Mouse (Mus musculus) monocyte, adult 5-6 weeks (primary cell): ENCODE results near the gene Ccdc174. TPM values are rescaled to one million over a fixed set of nuclear protein-coding genes. Genes with fewer than 3 reads are reported as not detected.

Experiments used
- ATAC-seq: fragments of 153-309, 156-312 bp; replicated peaks from 2 replicates; pipeline ENCODE4 v1.8.0; 2017; ENCODE audit warnings: mild to moderate bottlenecking; ENCODE audit not compliant: low TSS enrichment, insufficient number of reproducible peaks, severe bottlenecking, poor library complexity, low FRiP score
- total RNA-seq: library from RNA; stranded (forward); fragments of 200-1000, 200-491, 200-594 nt; gene quantifications from 3 replicates; pipeline ENCODE4 v1.2.3, GENCODE M21; 2017

Gene Ccdc174
- total RNA-seq = 67.8 to 127 TPM (median 94.6 TPM) in 3 replicates

DNA sequence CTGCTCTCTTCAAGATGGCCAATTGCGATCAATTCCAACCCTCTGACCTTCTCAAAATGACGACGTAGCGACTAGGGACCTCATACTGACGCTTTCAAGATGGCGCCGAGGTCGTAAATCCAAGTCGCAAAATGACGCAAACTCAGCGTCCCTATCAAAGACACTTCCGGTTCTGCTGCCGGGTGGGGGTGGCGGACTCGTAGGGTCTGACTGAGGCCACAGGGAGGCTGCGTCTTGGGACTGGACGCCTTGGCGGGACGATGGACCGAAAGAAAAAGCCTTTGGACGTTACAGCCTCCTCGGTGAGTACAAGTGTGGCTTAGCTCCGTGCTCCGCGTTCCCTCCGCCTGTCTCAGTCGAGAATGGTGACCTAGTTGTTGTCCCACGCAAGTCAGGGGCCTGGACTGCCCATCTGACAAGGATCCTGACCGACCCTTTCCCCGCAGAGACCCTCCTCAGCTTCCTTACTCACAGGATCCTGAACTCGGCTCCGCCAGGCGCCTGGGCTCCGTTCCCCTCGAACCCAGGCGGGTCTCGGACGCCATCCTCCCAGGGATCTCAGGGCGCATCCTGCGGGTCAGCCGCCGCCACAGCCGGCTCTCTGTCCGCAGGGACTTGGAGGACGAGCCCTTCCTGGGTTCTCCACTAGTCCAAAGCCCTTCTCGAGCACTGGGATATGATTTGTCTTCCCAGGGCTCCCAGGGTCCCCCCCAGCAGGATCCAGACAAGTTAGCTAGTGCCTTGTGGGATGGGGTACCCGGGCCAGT lies at the start of gene Ccdc174:
Gene Ccdc174, plus strand, starts transcription at position 169 of the 767 bp plus-strand sequence.
- ATAC-seq = peak; percentile 98

DNA sequence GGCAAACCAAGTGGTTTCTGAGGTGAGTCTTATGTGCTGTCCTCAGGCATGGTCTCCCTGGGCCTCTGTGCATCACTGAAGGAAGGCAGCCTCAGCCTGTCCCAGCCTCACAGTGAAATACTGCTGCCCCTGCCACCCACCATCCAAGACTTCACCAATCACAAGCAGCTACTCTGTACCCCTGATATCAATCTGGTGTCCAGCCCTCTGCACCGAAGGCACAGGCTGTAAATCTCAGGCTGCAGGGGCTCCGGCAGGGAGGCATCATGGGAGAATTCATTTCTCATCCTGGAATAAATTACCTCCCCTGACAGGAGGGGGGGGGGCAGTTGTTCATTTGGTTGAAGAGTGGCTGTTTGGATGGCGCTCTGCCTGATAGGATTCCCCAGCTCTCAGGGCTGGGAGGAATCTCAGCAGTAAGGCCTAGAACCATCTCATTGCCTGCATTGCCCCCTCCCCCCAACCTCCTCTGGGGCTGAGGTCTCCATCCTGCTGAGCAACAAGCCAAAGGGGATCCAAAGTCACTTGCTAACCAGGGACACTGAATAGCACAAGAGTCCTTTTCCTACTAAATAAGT lies 44.9 kb upstream of the Ccdc174 start:
- ATAC-seq = no peak

DNA sequence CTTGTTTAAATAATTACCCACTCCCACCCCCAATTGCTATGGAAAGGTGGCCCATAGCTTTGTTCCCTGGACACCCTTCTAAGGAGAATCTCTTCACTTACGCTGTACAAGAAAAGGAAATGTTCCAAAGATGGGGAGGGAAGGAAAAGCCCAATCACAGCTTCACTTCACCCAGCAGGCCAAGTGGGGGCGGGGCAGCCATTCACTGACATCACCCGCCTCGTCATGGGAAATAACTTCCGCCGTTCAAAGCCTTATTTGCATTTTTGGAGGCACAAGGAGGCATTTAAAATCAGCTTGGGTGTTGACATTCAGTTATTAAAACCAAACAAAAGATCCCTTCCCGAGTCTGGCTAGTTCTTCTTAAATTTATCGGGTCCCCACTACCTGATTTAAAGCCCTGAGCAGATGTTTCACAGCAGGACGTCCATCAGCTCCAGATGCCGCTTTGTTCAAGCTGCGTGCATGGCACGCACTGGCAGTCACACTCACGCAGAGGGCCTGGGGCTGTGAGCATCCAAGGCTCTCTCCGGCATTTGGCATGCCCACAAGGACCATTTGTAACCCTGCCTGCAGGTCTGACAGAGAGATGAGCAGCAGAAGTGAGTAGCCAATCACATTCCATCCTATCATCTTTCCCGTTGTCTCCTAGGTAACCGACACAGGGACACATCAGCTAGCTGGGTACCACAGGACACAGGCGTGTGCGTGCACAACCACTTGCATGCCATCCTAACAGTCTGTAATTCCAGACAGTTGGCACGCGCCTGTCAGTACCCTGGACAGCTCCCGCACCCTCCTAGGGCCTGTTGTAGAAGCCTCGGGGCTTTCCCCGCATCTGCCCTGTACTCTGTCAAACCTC lies 38.6 kb upstream of the Ccdc174 start:
- no peak for ATAC-seq

DNA sequence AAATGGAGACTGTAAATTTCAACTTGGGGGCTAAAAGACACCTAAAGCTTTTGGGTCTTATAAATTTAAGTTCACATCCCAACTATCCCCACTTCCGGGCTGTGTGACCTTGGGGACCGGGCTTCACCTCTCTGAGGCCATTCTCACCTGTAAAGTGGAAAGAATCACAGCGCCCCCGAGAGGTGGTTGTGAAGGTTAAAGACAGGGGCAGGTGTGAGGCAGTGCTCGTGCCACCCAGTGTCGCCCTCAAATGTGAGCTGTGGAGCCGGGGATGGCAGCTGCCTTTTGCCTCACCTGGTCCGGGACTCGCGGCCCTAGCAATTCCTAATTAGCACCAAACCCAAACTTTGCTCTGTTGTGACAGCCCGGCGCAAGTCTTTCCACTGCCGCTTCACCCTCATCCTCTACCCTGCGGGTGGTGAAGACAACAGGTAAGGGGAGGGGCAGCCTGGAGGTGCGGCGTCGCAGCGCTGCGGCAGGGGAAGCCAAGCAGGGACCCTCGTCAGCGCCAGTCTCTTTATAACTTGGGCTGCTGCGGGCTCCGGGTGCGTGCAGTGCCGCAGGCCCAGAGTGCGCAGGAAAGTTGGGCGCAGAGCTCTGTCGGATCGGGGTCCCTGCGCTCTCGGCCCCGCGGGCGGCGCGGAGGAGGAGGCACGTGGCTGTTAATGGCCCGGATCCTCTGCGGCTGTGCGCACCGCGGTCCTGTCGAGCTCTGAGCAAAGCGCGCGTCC lies 34.8 kb upstream of the Ccdc174 start:
- ATAC-seq = no peak

DNA sequence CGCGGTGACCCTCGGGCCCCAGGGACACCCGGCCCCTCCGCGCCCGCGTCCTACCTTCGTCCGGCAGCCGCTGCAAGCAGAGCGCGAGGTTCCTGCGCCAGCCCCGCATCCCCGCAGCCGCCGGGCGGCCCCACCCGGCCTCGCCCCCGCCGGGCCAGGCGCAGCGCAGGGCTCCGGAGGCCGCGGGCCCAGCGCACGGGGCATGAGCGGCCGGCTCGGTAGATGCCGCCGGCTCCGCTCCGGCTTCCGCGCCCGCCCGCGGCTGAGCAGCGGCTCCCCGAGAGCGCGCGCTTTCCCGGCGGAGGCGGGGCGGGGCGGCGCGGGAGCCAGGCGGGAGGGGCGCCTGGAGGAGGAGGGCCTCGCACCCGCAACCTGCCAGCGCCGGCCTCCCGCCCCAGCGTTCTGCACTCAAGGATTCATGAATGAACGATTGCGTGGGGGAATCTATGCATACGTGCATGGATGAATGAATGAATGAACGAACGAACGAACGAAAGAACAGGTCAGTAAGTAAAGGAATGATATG lies 34.2 kb upstream of the Ccdc174 start:
- ATAC-seq = no peak

DNA sequence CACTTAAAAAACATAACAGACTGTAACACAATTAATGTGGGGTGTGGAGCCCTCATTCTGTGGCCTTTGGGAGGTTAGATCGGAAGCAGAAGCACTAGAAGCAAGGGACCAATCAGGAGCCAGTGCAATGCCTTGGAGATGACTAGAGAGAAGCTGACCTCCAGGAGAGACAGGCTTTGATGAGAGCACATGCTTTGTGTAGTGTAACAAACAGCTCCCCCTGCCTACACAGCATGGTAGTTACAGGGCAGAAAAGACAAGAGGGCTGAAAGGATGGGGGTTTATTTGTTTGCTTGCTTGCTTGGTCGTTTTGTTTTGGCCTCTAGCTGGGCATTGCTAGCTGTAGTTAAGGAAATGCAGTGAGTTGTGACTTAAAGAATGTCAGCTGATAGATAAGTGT lies 25.3 kb upstream of the Ccdc174 start:
- ATAC-seq = no peak

DNA sequence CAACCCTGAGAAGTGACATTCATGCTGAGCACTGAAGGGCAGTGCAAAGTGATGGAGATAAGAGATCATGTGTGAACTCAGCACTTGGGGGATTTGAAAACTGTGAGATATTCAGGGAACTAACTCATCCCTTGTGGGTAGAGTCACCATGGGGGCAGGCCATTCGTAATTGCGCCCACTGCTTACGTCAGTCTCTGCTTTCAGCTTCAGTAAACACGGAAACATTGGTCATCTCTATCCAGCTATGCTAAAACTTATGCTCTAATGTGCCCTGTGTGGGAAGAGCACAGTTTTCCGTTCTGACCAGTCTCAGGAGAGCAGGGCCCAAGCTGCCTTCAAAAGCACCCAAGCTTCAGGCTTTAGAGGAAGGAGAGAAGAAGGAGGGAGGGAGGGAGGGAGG lies 19.5 kb upstream of the Ccdc174 start:
- no peak for ATAC-seq

DNA sequence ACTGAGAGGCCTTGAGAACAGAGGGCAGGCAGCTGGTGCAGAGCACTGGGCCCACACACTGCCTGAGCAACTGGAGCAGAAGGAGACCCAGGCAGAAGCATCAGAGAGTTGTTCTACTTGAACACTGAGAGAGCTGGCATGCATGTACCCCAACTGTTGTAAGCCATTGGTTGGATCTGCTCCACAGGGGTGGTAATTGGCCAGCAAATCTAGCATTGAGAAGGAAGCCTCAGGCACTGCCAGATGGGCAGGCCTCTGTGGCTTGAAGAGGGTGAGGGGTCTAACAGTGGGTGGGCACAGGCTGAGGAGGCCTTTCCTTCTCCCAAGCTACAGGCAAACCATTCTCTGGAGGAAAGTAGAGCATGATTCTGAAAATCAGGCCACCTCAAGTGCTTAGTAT lies 15.0 kb upstream of the Ccdc174 start:
- no peak for ATAC-seq

DNA sequence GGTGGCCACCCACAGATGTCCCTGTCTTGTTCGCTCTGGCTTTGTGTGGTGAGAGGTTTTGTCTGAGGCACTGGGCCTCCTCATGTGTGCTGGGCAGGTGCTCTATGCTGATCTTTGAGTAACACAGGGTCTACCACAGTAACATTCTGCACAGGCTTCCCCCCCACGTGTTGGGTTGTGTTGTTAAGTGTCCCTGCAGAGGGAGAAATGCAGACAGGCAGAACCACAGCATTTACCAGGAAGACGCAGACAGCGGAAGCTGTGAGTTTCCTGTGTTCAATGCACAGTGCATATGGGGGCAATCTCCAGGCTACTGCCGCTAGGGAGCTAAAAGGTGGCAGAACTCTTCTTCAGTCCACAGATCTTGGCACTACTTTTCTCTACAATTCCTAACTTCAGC lies 13.3 kb upstream of the Ccdc174 start:
- ATAC-seq = no peak

DNA sequence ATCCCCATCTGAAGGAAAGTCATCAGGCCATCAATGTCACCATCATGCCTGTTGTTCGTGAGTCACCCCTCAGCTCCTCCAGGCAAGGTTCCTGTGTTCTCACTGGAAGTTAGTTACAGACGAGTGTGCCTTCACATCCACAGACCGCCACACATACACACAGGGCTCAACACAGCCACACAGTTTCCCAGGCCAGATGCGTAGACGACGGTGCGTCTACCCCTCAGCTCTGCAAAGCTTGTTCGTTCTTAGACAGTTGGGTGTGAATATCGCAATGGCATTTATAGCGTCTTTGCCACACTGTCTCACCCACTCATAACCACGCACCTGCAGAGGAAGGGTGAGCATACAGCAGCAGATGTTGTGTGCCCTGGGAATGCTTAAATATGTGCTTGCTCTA lies 12.3 kb upstream of the Ccdc174 start:
- ATAC-seq = no peak

DNA sequence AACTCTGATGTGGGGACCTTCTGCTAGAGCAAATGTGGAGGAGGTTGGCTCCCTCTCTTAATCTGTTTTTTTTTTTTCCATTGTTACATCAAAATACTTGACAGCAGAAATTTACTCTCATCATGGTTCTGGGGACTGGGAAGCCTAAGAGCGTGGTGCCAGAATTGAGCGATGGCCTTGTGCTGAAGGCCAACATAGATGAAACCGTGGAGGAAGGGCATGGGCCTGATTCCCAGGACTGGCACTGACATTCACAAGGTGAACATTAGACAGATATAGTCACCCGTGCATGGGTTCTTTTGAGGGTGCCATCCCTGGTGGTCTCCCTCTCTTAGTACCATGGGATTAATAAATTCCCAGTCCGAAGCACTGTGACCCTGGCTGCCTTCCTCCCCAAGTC lies 9.8 kb upstream of the Ccdc174 start:
- ATAC-seq = no peak

DNA sequence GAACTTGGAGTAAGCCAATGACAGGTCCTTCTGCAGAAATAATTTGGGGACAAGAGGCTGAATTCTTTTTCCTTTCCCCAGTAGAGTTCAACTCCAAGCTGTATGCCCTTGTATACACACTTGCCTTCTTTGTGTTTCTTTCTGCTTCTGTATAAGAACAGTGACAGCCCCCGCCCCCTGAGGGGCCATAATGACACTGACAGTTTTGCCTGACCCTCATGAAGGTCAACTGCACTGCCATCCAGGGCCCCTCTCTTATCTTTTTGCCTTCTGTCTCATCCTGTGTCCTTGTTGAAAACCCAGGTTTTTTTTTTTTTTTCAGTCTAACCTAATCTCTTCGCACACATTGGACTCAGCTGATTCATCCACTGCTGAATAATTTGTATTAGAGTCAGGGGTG lies 5.1 kb upstream of the Ccdc174 start:
- no peak for ATAC-seq

DNA sequence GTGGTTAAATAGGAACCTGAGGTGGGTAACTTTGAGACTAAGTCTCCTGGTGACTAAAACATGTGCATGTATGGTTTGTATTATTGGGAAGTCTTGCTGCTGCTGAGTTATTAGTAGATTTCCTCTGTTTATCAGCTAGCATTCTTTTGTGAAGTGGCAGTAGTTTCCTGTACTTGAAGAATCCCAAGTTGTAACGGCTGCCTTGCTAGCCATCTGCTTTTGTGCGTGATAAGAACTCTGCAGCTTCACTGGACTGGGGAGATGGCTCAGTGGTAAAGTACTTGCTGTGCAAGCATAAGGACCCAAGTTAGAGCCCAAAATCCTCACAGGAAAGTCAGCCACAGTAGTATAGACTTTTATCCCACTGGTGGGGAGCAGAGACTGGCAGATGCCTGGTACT lies 6.0 kb downstream of the Ccdc174 start:
- no peak for ATAC-seq

DNA sequence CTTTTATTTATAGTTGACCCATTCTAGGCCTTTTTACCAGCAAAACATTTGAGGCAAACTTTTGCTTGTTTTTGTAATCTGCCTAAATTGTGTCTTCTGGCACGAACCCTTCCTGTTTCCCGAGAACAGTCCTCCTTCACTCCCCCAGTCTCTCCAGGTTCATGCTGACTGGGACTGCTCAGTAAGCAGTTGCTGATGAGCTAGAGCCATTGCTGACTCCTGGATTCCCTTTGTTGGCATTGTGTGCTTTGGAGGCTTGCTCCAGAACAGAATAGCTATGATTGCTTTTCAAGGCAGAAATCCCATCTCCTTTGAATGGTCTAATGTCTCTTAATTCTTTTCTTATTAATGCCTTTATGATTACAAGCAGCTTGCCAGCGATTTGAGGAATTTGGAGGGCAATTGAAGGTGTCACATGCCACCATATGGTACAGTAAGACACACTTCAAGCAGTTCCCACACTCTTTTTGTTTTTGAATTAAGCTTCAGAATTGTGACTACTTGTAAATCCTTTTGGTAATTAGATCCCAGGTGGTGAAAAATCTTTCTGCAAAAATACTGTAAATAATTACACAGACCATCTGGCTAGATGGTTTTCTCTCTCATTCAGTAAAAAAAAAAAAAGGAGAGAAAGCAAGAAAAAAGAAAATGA lies 11.5 kb downstream of the Ccdc174 start:
- no peak for ATAC-seq

DNA sequence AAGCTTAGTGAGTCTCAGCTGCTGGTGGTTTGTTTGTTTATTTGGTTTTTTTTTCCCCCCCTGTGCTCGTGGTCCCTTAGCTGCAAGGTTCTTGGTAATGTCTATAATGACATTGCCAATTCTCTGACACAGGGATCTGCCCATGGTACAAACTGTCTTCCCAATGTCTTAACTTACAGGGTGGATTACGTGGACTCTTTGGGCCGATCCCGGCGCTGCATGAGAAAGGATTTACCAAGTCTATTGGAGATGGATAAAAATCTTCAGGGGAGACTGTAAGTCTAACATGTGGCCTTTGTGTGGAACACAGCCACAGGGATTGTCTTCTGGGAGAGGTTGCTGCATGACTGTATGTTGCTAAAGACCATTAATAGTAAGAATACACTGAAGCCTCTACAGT lies 12.8 kb downstream of the Ccdc174 start:
- no peak for ATAC-seq

DNA sequence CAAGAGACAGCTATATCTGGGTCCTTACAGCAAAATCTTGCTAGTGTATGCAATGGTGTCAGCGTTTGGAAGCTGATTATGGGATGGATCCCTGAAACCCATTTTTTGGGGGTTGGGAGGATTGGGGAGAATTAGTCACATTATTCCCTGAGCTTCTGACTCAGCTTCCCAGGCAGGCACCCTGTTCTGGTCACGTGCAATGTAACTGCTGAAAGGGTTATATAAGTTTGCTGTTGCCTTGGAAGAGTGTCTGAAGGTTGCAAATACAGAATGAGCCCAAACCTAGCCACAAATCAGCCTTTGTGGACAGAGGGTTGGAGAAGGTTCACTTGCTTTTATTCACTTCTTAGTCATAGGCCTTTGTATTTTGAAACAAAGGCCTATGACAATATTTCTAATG lies 13.9 kb downstream of the Ccdc174 start:
- no peak for ATAC-seq

DNA sequence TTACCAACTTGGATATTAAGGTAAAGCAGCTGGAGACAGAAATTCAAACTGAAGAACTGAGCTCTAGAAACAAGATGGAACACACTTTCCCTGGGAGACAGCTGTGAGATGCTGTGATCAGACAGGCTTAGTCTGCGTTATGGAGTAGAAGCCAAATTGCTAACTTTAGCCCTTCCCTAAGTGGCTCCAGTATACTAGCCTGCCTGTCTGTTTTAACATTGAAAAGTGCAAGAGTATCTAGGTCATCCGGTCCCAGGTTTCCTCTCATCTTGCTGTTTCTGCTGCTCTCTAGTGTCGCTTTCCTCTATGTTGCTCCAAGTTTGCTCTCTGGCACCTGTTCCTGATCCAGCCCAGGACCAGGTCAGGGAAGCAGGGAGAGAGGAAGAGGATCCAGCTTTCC lies 18.9 kb downstream of the Ccdc174 start:
- ATAC-seq = no peak

DNA sequence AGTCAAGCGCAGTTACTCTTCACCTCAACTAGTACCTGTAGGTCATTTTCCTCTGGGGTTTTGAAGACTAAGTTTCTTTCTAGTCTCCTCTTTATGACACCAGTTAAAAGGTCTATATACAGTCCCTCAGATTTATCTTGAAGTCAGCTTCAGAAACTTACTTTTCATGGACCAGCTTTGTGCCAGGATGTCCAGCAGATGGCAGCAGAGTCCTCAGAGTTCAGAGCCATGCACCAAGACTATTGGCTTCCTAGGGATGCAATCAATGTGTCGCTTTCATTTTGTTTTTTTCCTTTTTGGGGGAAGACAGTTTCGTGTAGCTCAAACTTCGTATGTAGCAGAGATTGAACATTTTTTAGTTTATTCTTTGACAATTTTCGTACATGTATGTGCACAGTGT lies 23.7 kb downstream of the Ccdc174 start:
- ATAC-seq = peak; percentile 59; the same call in 1 of the 2 replicates
